Mouse (Mus musculus) adrenal gland, postnatal 10 days (tissue): ENCODE data around the gene Cyp2d10. TPM values are rescaled to one million over a fixed set of nuclear protein-coding genes. Genes with fewer than 3 reads are reported as not detected.
"Not testable (repeated sequence)": the region's sequence is repeated elsewhere in the genome, so short reads cannot be mapped to it uniquely, and the experiment has no call there.

Source experiments
- DNase-seq: peaks from one replicate; pipeline ENCODE4 v3.0.0; 2021; ENCODE audit warnings: mixed read lengths
- long read RNA-seq, 2 experiments: library from polyadenylated mRNA; stranded (forward); transcript quantifications; one replicate each; pipeline ENCODE4 v2.0.0; 2021
- total RNA-seq, 2 experiments: library from RNA; stranded (reverse); gene quantifications; 2 replicates each; pipeline ENCODE4 v1.2.3; 2021

Cyp2d10 gene
- 10 to 100 TPM; 28.6 to 68.7 TPM for total RNA-seq
- long read RNA-seq, experiment 1, transcript Cyp2d10-201 (9 exons, 1,648 nt): major isoform, 123 of 175 reads
- long read RNA-seq, experiment 1, partial matches to known transcripts: 9 of 175 reads
- long read RNA-seq, experiment 1, other reads (novel, unspliced or antisense): 41 of 175 reads
- long read RNA-seq, experiment 2, partial matches to known transcripts: 0 of 4 reads
- long read RNA-seq, experiment 2, other reads (novel, unspliced or antisense): 1 of 4 reads

GRCm38 (mm10) chr15:82406981-82407380 is at the start of gene Cyp2d10:
Gene Cyp2d10, minus strand, starts transcription at chr15:82407195.
- no peak for DNase-seq

GRCm38 (mm10) chr15:82456086-82456790 is 49.2 kb upstream of the Cyp2d10 start:
- DNase-seq: not testable (repeated sequence)

GRCm38 (mm10) chr15:82453501-82453900 is 46.5 kb upstream of the Cyp2d10 start:
- DNase-seq: not testable (repeated sequence)

- not testable (repeated sequence) for DNase-seq
Observed at GRCm38 (mm10) chr15:82452133-82452532, 45.1 kb upstream of the Cyp2d10 start.

DNA sequence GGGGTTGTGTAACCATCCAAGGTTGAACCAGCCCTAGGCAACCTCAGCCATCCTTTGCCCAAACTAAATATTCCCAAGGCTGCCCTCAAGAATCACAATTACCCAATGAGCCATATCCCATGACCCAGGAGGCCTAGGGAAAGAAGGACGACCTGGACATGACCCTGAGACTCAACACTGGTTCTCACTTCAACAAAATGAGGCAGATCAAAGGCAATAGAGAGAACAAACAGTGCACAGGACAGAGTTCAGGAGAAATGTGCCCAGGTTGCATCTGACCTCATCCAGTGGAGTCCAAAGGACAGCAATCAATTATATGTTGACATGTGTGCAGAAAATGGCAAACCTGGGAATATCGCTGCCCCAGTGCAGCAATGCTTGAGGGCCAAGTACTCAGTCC is 43.0 kb upstream of the Cyp2d10 start:
- not testable (repeated sequence) for DNase-seq

DNA sequence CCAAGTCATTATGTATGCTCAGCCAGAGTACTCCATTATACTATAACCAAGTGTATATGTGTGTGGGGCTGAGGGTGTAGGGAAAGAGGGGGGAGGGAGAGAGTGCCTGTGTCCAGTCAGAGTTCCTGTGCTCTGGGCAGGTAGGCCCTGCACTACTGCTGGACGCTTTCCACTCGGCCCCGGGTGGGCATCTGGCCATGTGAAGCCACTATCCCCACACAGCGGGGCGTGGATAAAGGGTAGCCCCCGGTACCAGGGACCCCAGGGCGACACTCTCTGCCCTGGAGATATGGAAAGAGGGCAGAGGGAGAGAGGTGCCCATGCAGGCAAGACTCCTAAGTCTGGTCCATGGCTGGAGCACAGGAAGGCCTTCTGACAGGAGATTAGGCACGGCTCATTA is 38.2 kb upstream of the Cyp2d10 start:
- no peak for DNase-seq

- DNase-seq: no peak
Observed at GRCm38 (mm10) chr15:82443658-82444057, 36.7 kb upstream of the Cyp2d10 start.

DNA sequence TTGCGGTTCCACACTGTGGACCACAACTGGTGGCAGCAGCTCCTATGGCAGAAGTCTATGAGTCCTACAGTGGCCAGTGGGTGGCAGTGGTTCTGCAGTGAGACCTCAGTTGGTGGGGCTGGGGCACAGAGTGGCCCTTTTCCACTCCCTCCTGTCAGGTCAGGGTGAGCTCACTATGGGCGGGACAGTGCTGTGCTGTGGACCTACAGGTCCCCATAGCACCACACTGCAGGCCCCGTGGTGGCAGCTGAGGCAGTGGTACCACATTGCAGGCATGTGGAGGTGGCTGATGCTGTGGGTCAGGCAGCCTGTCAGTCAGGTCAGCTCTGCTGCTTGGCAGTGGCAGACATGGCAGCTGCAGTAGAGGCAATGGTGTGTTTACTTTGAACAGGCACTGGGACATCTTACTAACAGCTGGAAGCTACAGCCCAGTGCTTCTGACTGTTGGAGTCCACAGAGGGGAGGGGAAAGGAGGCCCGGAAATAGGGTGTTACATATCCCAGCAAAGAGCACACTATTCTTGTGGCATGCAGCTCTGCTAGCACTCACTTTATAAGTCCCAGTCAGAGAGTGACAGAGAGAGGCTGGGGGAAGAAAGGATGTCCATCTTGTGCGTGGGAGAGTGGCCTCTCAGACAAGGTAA is 31.1 kb upstream of the Cyp2d10 start:
- no peak for DNase-seq

GRCm38 (mm10) chr15:82435606-82436005 is 28.6 kb upstream of the Cyp2d10 start:
- DNase-seq: no peak

- DNase-seq: no peak
Observed at GRCm38 (mm10) chr15:82435011-82435410, 28.0 kb upstream of the Cyp2d10 start.

DNA sequence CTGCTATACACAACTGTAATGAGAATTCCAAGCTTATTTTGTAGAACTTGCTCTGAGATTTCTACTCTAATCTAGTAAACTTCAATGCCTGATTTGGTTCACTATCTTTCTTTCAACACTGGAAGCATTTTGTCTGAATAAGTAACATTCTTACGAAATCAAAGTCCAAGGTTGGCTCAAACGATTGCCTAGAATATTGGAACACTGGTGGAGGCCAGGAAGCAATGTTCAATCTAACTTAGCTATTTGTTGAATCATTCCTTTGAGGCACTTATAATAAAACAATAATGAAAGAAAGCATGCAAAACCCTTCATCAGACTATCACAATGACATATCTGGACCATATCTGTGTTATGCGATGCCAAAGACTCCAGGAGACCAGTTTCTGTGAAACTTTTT is 27.5 kb upstream of the Cyp2d10 start:
- DNase-seq: no peak

- no peak for DNase-seq
Observed at GRCm38 (mm10) chr15:82433621-82434020, 26.6 kb upstream of the Cyp2d10 start.

GRCm38 (mm10) chr15:82433137-82433536 is 26.1 kb upstream of the Cyp2d10 start, which contains the start of gene Cyp2d9:
Gene Cyp2d9, plus strand, starts transcription at chr15:82433437.
- no peak for DNase-seq

DNA sequence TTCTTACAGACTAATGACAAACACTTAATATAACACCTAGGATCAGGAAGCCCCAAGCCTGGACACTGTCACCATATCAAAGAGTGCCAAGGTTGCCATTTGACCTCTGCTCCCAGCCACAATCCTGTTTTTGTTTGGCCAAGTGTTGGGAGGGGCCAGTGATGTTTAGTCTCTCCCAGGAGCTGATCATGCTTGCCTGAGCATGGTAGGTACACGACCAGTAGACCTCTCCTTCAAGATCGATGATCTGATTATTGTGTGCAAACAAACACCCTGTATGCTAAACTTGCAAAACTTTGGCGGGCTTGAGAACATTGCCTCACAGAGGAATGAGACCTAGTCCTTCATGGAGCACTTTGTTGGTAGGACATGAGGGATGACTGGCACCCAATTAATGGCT is 16.5 kb upstream of the Cyp2d10 start:
- DNase-seq: no peak

DNA sequence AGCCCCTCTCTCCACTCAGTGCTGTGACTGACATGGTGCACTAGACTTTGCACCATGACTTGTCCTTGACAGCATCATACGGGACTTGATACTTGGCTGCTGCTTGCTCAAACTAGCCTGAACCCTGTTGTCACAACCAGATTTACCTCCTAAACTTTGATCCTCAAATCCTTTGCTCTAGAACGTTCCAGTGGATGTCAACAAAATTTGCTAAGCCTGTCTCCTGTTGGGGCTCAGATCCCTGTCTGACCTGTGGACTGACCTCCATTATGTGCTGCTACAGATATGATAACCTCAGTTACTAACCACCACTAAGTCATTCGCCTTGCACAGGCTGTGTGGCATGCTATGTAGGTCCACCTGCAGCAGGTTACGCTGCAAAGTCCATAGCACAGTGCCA is 15.9 kb upstream of the Cyp2d10 start:
- DNase-seq: no peak

DNA sequence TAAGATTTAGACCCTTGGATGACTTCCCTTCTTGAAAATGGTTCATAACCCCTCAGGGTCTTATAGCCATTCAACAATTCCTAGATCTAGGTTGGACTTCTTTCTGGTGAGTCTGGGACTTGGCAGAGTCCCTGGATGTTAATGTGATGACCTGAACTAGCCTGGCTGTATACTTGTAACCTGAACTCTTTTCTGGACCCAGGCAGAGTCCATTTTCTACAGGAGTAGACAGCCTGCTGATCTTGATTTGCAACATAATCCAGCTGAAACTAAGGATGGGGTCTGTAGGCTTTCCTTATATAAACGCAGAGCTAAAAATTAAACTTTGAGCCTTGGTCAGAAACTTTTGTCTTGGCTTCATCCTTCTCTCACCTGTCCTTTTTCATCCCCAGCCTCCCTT is 11.6 kb upstream of the Cyp2d10 start:
- no peak for DNase-seq

GRCm38 (mm10) chr15:82416797-82417789 is 10.1 kb upstream of the Cyp2d10 start:
- peak; percentile 89 for DNase-seq

DNA sequence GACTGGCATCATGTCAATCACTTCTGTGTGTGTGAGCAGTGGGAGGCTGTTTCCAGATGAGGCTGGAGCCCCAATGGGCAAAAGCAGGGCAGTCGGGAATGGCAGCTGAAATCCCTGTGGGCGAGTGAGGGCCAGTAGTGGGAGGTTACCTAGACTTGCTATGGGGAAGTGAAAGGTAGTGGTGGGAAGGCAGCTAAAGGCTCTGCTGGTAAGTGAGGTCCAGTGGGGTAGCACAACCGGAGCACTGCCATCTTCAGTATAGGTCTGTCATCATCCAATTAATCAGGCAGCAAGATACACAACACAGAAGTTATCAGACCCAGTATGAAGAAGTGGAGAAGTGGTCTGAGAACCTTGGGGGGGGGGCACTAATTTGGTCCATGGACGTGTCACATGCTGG is 541 bp upstream of the Cyp2d10 start:
- DNase-seq: no peak

DNA sequence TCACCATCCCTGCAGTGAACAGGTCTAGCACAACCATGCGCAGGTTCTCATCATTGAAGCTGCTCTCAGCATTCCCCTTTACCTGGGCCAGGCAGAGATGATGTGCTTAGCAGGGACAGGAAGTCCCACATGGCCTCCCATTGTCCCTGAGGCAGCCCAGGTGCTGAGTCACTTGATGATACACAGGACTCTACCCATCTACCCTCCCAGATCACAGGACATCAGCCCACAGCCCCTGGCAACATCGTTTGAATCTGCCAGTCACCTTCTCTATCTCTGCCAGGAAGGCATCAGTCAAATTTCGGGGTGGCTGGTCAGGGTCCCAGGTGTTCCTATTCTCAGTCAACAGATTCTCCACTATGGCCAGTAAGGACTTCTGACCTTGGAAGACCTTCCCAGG is 2.8 kb downstream of the Cyp2d10 start:
- no peak for DNase-seq

- no peak for DNase-seq
Observed at GRCm38 (mm10) chr15:82403606-82404005, 3.4 kb downstream of the Cyp2d10 start.

GRCm38 (mm10) chr15:82402741-82403140 is 4.3 kb downstream of the Cyp2d10 start:
- no peak for DNase-seq

DNA sequence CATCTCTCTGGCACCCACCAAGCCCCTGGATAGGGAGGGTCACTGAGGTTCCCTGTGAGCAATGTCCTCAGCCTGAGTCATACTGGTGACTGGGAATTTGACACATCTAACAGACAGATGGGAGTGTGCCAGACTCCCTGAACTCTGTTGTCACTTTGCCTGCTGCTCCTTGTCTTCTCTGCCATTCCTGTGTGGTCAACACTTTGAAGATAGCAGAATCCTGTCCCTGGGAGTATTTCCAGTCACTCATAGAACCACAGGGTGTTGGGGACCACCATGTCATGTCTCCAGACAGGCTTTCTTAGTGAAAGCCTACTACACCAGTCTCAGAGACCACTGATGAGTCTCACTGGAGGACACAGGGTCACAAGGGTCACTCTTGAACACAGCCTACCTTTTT is 4.9 kb downstream of the Cyp2d10 start:
- DNase-seq: no peak
